Mouse (Mus musculus) retina, embryonic 14.5 days (tissue): ENCODE data around the gene Slc26a3.
"Not testable (repeated sequence)": the region's sequence is repeated elsewhere in the genome, so short reads cannot be mapped to it uniquely, and the experiment has no call there.

Experiments
- DNase-seq: peaks from one replicate; pipeline ENCODE4 v3.0.0-alpha.2; 2015; ENCODE audit warnings: low spot score

Gene Slc26a3

DNA sequence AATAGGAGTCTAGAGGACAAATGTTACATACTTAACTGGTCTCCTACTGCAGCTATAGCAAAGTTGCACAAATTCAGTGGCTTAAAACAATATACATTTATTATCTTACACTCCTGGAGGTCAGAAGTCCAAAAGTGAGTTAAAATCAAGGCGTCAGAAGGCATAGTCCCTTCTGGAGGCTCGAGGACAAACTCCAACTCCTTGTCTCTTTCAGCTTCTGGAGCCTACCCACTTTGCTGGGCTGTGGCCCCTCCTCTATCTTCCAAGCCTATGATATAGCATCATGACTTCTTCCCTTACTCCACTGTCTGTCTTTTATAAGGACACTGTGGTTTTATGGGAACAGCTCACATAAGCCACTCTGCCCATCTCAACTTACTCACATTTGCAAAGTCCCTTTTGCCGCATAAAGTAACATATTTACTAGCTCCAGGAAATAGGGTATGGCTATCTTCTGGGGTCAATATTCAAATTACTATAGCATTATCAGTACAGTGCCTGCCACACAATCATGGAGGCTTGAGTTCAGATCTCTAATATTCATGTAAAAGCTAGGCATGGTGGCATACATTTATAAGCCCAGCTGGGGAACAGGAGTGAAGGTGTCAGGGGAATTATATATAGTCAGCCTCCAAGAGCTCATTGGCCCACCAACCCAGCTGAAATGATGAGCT, 31.4 kb downstream of the Slc26a3 start:
- no peak for DNase-seq

DNA sequence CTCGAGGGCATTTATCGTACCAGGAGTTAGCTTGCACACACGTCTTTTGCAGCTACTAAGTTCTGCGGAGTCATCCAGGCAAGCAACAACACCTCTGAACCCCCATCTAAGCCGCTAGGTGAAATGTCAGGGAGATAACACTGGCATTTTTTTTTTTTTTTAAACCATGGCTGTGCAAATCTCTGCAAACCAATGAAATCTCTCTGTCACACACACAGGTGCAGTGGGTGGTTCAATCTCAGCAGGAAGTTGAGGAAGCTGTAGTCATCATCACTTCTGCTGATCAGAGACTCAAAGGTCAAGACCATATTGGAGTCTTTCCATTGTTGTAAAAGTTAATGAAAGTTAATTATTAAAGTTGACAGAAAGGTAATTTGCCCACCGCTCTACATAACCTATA, 47.1 kb downstream of the Slc26a3 start:
- no peak for DNase-seq

DNA sequence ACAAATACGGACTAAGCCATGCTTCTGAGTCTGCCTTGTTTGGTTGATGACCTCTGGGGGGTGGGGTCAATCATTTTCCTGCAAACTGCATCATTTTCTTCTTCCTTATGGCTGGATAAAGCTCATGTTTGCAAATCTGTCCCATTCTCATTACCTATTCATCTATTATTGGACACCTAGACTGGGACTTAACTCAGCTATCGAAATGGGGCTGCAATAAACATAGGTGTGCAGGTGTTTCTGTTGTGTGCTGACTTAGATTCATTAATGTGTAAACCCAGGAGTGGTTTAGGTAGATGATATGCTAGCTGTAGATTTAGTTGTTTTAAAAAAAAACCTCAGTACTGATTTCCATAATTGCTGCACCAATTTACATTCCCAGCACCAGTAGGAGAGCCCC, 48.9 kb downstream of the Slc26a3 start:
- DNase-seq = no peak

DNA sequence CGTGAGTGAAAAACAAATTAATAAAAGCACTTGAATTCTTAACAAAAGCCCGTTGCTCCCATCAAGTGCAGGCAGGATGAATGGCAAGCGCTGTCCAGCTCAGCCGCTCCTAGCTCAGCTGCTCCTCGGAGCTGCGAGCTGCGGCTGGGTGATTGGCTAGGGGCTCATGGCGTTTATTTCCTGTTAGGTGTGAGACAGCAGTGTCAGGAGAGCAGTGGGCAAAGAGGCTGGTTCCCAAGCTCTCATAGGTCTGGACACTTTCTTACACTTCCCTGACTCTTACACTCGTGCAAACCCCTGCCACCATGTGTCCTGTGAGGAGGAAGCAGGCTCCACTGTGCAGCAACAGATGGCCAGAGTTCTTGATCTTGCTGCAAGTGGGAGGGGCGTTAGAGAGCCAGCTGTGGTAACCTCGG, 53.5 kb downstream of the Slc26a3 start:
- DNase-seq = peak; percentile 67

DNA sequence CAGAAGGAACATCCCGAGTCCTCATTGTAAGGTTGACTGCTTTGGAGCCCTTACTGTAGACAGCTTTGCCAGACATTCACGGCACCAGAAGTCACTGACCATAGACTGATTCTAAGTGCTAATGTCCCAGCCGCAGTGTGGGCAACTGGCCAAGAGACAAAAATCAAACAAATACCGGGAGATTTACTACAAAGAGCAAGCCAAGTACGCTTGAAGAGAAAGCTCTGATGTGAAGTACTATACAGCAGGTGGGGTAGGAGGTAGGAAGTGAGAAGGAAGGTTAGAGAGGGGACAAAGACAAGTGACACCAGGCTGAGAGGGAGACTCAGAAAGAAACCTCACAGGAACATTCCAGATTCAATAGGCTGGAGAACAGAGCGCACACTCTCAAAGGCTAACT, 54.2 kb downstream of the Slc26a3 start:
- no peak for DNase-seq

DNA sequence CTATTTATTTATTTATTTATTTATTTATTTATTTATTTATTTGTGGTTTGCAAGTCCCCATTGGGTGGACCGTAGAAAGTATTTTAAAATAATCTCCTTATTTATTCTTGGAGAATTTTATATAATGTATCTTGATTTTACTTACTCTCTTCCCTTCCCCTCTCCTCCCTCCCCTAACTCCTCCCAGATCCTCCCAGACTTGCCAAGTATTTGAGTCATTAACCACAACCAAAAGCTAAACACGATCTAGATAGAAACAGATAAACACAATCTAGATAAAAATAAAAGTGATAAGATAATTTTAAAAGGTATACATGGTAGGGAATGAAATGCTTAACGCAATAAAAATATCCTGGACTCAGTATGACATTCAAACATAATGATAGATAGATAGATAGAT, 58.7 kb downstream of the Slc26a3 start:
- no peak for DNase-seq

DNA sequence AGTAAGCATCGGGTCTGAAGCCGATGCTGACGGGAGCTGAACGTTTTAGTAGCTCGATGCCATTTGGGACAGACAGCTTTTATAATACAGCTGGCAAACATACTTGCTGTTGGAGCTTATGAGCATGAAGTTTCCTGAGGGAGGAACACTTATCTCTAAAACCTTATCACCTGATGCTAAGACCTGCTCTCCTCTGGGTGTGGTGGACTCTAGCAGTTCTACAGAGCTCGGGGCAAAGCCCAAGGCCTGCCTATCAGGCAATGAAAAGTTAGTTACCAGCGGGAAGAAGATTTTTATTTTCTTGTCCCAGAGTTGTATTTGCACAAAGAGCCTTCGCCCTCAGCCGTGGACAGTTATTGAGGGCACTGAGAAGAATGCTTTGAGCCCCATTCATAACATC, 65.6 kb downstream of the Slc26a3 start:
- DNase-seq = no peak

DNA sequence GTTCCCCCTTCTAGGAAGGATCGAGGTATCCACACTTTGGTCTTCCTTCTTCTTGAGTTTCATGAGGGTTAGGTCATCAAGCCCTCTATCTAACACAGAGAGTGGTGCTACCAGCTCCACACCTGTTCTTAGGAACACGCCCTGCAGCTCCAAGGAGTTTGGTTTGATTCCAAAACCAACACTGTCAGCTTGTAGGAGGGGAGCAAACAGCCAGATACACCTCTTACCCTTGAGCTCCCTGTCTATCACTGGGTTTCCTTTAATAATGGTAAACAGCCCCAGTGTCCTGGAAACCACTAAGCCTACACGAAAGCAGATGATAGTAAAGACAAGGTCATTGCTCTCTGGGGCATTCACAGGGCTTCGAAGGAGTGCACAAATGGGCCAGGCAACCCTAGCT, 67.8 kb downstream of the Slc26a3 start:
- DNase-seq = no peak

DNA sequence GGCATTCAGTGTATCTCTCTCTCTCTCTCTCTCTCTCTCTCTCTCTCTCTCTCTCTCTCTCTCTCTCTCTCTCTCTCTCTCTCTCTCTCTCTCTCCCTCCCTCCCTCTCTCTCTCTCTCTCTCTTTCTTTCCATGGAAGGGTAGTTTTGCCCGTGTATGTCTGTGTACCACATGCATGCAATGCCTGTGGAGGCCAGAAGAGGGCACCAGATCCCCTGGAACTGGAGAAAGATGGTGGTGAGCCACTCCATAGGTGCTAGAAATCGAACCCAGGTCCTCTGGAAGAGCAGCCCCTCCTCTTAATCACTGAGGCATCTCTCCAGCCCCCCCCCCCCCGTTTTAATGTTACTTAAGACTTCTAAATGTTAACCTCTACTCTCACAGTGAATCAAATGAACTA, 69.6 kb downstream of the Slc26a3 start:
- peak; percentile 10 for DNase-seq

DNA sequence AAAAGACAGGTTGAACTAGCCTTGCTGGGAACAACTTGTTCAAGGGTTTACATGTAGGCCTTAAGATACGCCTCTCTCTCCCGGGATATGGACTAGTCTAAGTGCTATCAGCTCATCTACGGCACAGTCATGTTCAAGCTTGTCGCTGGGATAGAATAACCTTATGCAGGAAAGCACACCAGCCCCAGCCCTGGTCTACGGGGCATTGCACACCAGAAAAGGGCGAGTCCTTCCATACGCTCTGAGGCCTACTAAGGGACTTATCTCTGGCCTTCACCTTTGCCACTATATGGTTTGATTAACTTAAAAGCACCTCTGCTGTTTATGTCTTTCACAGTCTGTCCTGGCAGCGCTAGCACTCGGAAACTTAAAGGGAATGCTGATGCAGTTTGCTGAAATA, 70.7 kb downstream of the Slc26a3 start:
- no peak for DNase-seq

DNA sequence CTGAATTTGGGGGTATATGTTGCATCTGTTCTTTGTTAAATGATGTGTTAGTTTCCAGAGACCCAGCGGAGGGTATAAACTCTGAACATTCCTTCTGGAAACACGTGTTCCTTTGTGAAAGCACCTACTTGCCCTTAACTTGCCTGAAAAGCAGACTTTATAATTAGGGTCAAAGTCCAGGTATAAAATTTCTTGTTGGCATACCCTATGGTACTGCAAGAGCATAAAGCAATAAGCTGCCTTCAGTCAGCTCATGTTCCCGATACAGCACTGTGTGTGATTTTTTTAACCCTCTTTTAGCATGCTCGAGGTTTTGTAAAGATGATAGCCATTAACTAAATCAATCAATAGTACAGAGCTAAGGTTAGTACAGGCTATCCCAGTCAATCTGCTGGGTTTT, 71.9 kb downstream of the Slc26a3 start:
- no peak for DNase-seq

DNA sequence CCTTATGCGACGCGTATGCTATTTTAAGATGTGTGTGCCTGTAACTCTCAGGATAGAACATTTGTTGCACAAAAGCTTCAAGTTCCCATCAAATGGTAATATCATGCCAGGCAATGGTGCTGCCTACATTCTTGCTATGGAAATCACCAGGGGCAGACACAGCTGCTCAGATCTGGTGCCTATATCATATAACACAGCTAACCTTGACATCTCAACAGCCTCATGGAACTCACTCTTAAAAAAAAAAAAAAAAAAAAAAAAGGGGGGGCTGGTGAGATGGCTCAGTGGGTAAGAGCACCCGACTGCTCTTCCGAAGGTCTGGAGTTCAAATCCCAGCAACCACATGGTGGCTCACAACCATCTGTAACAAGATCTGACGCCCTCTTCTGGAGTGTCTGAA, 87.5 kb downstream of the Slc26a3 start:
- DNase-seq = not testable (repeated sequence)

DNA sequence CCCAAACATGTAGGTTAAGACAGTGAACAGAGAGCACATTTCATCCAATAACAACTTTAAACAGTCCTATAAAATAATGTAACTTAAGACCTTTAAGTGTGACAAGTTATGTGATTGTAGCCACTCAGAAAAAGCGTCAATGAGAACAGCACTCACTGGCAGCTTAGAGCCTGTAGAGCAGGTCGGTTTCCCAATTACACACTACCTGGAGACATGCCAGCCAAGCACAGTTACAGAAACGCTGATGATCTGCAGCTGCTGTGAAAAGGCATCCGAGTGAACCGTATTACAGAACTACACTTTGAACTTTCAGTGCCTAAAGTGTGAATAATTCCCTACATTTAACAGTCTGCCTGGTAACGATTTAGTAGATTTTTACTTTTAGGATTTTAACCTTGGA, 95.8 kb downstream of the Slc26a3 start:
- no peak for DNase-seq

DNA sequence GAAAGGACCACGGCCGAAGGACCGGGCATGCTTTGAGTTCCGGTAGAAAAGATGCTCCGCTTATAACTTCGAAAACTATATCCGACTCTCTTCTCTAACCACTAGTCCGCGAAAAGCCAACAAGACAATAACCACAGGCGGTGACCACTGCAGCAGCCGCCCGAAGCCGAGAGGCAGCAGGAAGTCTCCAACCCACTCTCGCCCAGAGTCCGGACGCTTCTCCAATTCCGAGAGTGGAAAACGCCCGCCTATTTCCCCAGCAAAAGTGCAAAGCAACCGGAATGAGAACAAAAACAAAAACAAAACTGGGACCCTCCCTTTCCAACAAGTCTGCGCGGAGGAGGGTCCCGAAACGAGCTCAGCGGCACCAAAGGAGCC, 108.3 kb downstream of the Slc26a3 start:
- DNase-seq = no peak

DNA sequence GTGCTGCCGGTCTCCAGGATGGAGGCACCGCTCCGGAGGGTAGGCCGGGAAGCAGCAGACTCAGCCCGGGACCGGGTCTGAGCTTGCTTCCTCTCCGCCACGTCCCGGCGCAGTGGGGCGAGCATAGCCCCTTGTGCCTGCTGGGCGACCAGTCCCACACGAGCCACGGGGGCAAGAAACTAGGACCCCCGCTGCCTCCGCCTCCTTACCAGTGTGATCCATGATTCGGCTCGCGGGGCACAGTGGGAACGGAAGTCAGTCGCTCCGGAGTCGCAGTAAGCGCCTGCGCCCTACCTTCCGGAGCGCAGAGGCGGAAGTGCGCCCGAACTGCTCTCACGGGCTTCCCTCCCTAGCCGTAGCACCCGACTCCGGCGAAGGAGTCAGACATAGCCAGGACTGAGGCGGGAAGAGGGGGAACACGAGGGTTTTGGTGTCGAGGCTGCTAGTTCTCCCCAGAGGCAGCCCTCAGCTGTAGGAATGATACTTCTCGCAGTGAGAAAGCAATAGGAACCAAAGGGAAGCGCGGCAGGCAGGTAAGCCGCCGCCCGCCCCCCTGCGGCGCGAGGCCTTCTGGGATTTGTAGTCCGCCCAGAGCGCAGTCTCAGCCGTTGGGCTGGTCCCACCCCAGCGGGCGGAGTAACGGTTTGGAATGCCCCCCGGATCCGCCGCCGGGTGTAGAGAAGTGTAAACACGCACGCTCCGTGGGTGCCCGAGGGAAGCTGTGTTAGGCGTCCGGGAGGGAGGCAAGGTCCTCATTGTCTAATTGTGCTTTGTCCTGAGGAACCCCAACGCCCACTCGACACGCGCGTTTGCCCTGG, 108.9 kb downstream of the Slc26a3 start, which contains the start of gene Cbll1:
Cbll1 (minus strand) TSS at position 303 of the 818 bp plus-strand sequence.
- DNase-seq = peak; percentile 96

DNA sequence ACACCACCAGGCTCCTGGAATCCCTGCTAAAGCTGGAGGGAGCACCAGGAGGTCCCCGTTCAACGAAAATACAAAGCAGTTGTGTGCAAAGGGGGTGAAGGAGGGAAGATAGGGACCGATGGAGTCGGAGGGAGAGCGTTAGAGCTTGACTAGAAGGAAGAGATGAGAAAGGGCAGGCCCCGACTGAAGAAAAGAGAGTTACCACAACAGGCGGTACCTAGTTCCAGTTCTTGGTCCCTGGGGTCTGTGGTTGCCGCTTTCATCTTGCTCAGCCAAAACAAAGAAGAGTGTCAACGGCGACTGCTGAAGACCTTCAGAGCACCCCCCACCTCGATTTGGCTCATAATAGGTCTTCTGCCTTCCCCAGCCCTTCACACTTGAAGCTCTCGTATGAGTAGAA, 109.5 kb downstream of the Slc26a3 start:
- peak; percentile 62 for DNase-seq

DNA sequence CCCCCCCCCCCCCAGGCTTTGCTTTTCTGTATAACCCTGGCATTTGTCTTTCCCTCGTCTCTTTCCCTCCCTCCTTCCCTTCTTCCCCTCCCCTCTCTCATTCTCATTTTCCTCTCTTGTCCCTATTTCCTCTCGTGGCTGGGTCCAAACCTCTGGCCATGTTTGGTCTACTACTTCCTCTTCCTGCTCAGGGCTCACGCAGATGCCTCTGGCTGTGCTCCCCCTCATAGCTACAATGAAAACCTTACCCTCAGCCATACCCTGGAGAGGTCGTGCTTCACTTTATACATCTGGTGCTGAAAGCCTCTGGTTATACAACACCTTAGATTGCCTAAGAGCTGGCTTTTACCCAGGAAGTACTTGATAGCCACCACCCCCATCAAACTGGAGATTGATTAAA, 110.6 kb downstream of the Slc26a3 start:
- DNase-seq = no peak

DNA sequence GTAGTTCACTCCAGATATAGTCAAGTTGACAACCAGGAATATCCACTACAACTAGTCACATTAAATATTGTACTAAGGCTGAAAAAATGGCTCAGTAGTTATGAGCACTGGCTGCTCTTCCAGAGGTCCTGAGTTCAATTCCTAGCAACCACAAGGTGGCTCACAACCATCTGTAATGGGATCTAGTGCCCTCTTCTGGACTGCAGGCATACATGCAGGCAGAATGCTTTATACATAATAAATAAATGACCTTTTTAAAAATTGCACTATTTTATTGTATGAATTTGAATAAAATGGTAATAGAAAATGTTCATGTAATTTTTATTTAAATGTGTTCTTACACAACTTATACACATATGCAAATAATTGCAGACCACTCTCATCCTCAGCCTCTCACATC, 112.5 kb downstream of the Slc26a3 start:
- DNase-seq = no peak

DNA sequence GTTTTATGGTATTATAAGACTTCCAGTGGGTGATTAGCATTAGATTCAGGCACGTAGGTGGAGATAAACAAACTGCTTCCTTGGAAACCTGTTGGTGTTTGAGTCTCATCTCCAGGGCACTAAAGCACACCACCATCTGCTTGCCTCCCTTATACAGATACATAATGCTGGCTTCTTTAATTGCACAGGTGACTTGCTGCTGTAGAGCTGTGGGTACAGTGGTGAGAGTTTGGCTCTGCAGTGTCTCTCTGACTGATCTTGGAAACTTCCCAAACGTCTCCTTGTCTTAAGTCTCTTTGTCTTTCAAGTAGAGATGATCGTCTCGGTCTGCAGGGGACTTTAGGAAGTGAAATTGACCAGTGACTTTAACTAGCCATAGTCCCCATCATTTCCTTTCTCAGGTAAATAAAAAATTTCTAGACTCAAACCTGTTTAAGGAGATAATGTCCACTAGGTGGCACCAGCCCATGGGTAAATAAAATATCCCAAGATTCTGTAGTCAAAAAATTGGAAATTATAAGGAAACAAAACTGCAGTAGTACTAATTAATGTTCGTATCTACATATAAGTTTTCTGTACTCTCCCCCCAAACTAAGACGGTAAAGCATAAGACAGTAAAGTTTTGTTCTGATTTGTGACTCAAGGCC, 117.2 kb downstream of the Slc26a3 start:
- peak; percentile 74 for DNase-seq

DNA sequence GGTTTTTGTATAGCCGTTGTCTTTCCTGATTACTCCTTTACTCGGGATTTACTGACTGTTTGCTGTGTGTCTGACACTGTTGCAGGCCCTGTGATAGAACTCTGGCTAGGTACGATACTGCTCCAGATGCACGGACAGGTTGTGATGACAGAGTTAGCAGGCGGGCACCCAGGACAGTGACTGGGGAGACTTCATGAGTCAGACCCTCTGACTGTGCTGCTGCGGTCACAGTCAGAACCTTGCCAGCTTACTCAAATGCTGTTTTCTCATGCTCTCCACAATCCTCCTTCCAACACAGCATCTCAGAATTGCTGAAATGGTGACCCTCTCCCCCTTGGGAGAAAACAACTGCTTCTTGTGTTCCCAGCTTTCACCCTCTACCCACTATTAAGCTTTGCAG, 117.8 kb downstream of the Slc26a3 start:
- no peak for DNase-seq

DNA sequence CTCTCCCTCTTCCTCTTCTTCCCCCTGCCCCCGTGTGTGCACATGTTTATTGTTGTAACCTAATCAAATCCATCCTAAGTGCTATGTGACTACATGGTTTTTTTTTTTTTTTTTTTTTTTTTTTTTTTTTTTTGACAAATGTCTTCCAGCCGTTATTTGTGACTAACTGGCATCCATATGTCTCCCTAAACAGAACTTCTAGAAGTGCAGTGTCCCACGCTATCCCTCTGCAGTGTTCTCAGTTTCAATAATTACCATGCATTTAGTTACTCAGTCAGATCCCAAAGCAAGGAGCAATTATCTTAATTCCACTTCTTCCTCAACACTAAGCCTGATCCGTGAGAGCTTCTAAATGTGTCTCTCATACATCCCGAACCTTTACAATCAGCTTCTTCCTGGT, 120.5 kb downstream of the Slc26a3 start:
- DNase-seq = no peak

DNA sequence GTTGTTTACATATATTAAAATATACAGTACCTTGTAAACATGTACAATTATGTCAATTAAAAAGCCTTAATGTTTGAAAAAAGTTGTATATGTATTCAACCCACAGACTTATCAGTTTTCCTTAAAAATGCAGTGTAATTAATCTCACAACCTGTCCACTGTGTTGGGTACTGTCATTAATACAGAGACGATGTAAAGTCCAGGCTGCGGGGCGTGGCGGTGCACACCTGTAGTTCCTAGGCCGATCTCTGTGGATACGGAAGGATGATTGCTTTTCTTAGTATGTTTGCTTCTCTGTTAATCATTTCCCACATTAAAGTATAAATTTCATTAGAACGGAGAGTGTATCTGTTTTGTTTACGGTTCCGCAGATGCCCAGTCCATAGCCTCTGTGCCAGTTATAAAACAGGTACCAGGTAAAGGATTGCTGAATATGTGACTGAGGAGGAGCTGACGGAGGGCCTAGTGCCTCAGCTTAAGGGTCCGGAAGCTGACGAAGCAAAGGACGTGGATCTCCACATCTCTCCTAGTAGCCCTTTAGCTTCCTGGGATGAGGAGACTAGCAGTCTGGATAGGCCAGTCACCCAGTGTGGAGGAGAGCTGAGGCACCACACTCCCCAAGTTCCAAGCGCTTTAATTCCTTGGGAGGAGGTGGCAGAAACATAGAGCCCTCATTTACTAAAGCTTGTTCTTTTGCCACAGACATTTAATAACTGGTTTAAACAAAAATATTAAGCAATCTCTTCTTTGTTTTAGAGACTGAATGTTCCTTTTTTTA, 122.2 kb downstream of the Slc26a3 start:
- no peak for DNase-seq
